Mouse (Mus musculus): ENCODE results near the gene Sfpq.
"Not testable (repeated sequence)": the region's sequence is repeated elsewhere in the genome, so short reads cannot be mapped to it uniquely, and the experiment has no call there.

The Sfpq gene

GRCm38 (mm10) chr4:127021151-127021945, at the start of gene Sfpq:
Gene Sfpq (plus strand): TSS chr4:127021324.
- in situ Hi-C loops (cut with MboI, MseI) = loop anchor here in 1 of 2 experiments (10.0 kb wide), 1 partner anchor 1897 kb away; the partner anchor contains the start of gene Zc3h12a

- in situ Hi-C loops (cut with MboI, MseI) = loop anchor here in 1 of 2 experiments (5.0 kb wide), 1 partner anchor 65 kb away; no protein-coding TSS in a partner anchor
Observed at GRCm38 (mm10) chr4:126977467-126977866, 43.7 kb upstream of the Sfpq start.

GRCm38 (mm10) chr4:126978706-126979105, 42.4 kb upstream of the Sfpq start:
- in situ Hi-C loops (cut with MboI, MseI) = loop anchor here in 1 of 2 experiments (5.0 kb wide), 1 partner anchor 64 kb away; no protein-coding TSS in a partner anchor

GRCm38 (mm10) chr4:126983321-126983720, 37.8 kb upstream of the Sfpq start:
- in situ Hi-C loops (cut with MboI, MseI) = no loop called here

GRCm38 (mm10) chr4:126983736-126984525, 37.2 kb upstream of the Sfpq start:
- in situ Hi-C loops (cut with MboI, MseI) = not testable (repeated sequence)

GRCm38 (mm10) chr4:126986768-126987167, 34.4 kb upstream of the Sfpq start:
- in situ Hi-C loops (cut with MboI, MseI) = no loop called here

GRCm38 (mm10) chr4:126988503-126988902, 32.6 kb upstream of the Sfpq start:
- in situ Hi-C loops (cut with MboI, MseI) = no loop called here

- in situ Hi-C loops (cut with MboI, MseI) = no loop called here
Observed at GRCm38 (mm10) chr4:126990553-126990952, 30.6 kb upstream of the Sfpq start.

- in situ Hi-C loops (cut with MboI, MseI) = no loop called here
Observed at GRCm38 (mm10) chr4:126992356-126992755, 28.8 kb upstream of the Sfpq start.

GRCm38 (mm10) chr4:126999372-126999771, 21.8 kb upstream of the Sfpq start:
- in situ Hi-C loops (cut with MboI, MseI) = loop anchor here in 1 of 2 experiments (5.0 kb wide), 1 partner anchor 267 kb away; no protein-coding TSS in a partner anchor

GRCm38 (mm10) chr4:127000601-127001105, 20.5 kb upstream of the Sfpq start:
- in situ Hi-C loops (cut with MboI, MseI) = no loop called here

- in situ Hi-C loops (cut with MboI, MseI) = no loop called here
Observed at GRCm38 (mm10) chr4:127004384-127004783, 16.7 kb upstream of the Sfpq start.

GRCm38 (mm10) chr4:127005113-127005936, 15.8 kb upstream of the Sfpq start:
- in situ Hi-C loops (cut with MboI, MseI) = no loop called here

GRCm38 (mm10) chr4:127015294-127015993, 5.7 kb upstream of the Sfpq start:
- in situ Hi-C loops (cut with MboI, MseI) = loop anchor here in 1 of 2 experiments (5.0 kb wide), 1 partner anchor 913 kb away; the partner anchor contains the start of gene Stk40

- in situ Hi-C loops (cut with MboI, MseI) = loop anchor here in 1 of 2 experiments (5.0 kb wide), 1 partner anchor 914 kb away; the partner anchor contains the start of gene Stk40
Observed at GRCm38 (mm10) chr4:127016366-127016765, 4.8 kb upstream of the Sfpq start.

GRCm38 (mm10) chr4:127020411-127021150, 543 bp upstream of the Sfpq start:
- in situ Hi-C loops (cut with MboI, MseI) = loop anchor here in 1 of 2 experiments (10.0 kb wide), 1 partner anchor 1896 kb away; the partner anchor contains the start of gene Zc3h12a

GRCm38 (mm10) chr4:127021989-127022626, 984 bp downstream of the Sfpq start:
- in situ Hi-C loops (cut with MboI, MseI) = loop anchor here in 1 of 2 experiments (10.0 kb wide), 1 partner anchor 1897 kb away; the partner anchor contains the start of gene Zc3h12a

GRCm38 (mm10) chr4:127023201-127023600, 2.1 kb downstream of the Sfpq start:
- in situ Hi-C loops (cut with MboI, MseI) = loop anchor here in 1 of 2 experiments (10.0 kb wide), 1 partner anchor 1898 kb away; the partner anchor contains the start of gene Zc3h12a

GRCm38 (mm10) chr4:127024240-127024639, 3.1 kb downstream of the Sfpq start:
- in situ Hi-C loops (cut with MboI, MseI) = loop anchor here in 1 of 2 experiments (10.0 kb wide), 1 partner anchor 1899 kb away; the partner anchor contains the start of gene Zc3h12a
